Mouse (Mus musculus) cerebellum, adult 2 months (tissue): ENCODE measurements at regions not wholly inside any gene's neighbourhood (a gene's known extent, or its start where the extent isn't known, plus 50 kb on each side); places are given as distances from the start of the nearest gene placed in this dataset.

Source experiments
- CTCF ChIP-seq: fragments of 200-500 bp; IDR thresholded peaks from 2 replicates; pipeline ENCODE4 v1.5.1; 2011; ENCODE audit warnings: low read depth, mild to moderate bottlenecking, control low read depth, low read length, moderate library complexity, borderline replicate concordance; ENCODE audit not compliant: insufficient read depth
- POLR2A ChIP-seq: fragments of 200-500 bp; IDR thresholded peaks from 2 replicates; pipeline ENCODE4 v1.6.1; 2011; ENCODE audit warnings: low read length, control low read depth, borderline replicate concordance; ENCODE audit not compliant: insufficient read depth

DNA sequence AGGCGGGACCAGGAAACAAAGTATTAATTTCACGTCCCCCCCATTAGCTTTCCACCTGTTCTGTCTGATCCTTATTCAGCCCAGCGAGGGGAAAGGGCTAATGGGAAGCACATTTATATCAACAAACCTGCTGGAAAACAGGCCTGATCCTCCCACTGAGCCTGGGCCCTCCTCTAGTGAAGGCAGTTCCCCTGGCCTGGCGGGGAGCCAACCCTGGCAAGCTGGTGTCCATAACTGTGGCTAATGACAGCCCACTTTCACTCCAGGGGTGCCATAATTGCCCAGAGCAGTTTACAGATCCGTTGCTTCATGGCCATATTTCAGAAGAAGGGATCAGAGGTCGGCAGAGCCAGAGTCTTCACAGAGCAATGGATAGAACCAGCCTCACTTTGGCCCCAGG is 301.2 kb upstream of the 1700056E22Rik start:
- TF ChIP-seq CTCF = no peak
- TF ChIP-seq POLR2A = no peak
